Mouse (Mus musculus) midbrain, embryonic 16.5 days (tissue): ENCODE results near the gene Mecom. TPM values are rescaled to one million over a fixed set of nuclear protein-coding genes. Genes with fewer than 3 reads are reported as not detected.

Experiments used
- ATAC-seq: fragments of 200-750 bp; cut with Nextera tagmentation; 2 replicates; pipeline ENCODE4 v1.8.0; 2017; ENCODE audit warnings: moderate TSS enrichment
- H3K27ac ChIP-seq: fragments of 300-500 bp; sonication (generic); 2 replicates; pipeline ENCODE4 v1.5.1; 2014; ENCODE audit warnings: mild to moderate bottlenecking, low read length, mixed read lengths
- H3K27me3 ChIP-seq: fragments of 300-500 bp; sonication (generic); 2 replicates; pipeline ENCODE4 v1.6.1; 2014; ENCODE audit warnings: low read depth, low read length, mixed read lengths; ENCODE audit not compliant: control insufficient read depth, insufficient read depth
- H3K36me3 ChIP-seq: fragments of 300-500 bp; sonication (generic); 2 replicates; pipeline ENCODE4 v1.6.1; 2014; ENCODE audit warnings: mild to moderate bottlenecking, low read length, moderate library complexity, mixed read lengths; ENCODE audit not compliant: control insufficient read depth, insufficient read depth
- H3K4me1 ChIP-seq: fragments of 300-500 bp; sonication (generic); 2 replicates; pipeline ENCODE4 v1.6.1; 2014; ENCODE audit warnings: mild to moderate bottlenecking, low read length, mixed read lengths; ENCODE audit not compliant: control insufficient read depth, insufficient read depth
- H3K4me2 ChIP-seq: fragments of 300-500 bp; sonication (generic); 2 replicates; pipeline ENCODE4 v1.6.1; 2014; ENCODE audit warnings: mild to moderate bottlenecking, low read length, mixed read lengths
- H3K4me3 ChIP-seq: fragments of 300-500 bp; sonication (generic); 2 replicates; pipeline ENCODE4 v1.5.1; 2014; ENCODE audit warnings: low read depth, mild to moderate bottlenecking, low read length, moderate library complexity, mixed read lengths
- H3K9ac ChIP-seq: fragments of 300-500 bp; sonication (generic); 2 replicates; pipeline ENCODE4 v1.6.1; 2014; ENCODE audit warnings: low read depth, low read length, mixed read lengths
- H3K9me3 ChIP-seq: fragments of 300-500 bp; sonication (generic); replicated peaks from 2 replicates; pipeline ENCODE4 v1.6.1; 2014; ENCODE audit warnings: mild to moderate bottlenecking, low read length, mixed read lengths; ENCODE audit not compliant: control insufficient read depth, poor library complexity, severe bottlenecking
- WGBS: fragments of 180-500 bp; shearing (Covaris S2); extraction: QIAGEN DNeasy Blood & Tissue Kit; methylation state at CpG from one replicate; pipeline ENCODE4 v1.1.7; 2014; 5-methylcytosine and 5-hydroxymethylcytosine counted together
- polyA plus RNA-seq: library from polyadenylated mRNA; unstranded; fragments of >200 nt; fragmentation: Nextera tagmentation; extraction: Ambion mirVana; gene quantifications from 2 replicates; pipeline ENCODE4 v1.2.1, GENCODE M21; 2015

Gene Mecom
- polyA plus RNA-seq, 1 experiment from 2014 or later: 4.0 TPM

- H3K27me3 ChIP-seq: no peaks in the 10 kb centered on the region; the same call in 1 of the 2 replicates
- H3K4me1 ChIP-seq: peaks cover 13% of the 10 kb centered on the region
- no peak for ATAC-seq
- no peak overlapping the region for H3K9ac ChIP-seq
- no peaks in the 10 kb centered on the region for H3K9me3 ChIP-seq
- H3K4me2 ChIP-seq: no peak overlapping the region
- no peak overlapping the region for H3K27ac ChIP-seq
- no peaks in the 10 kb centered on the region for H3K36me3 ChIP-seq
- H3K4me3 ChIP-seq: no peak overlapping the region
- WGBS: 41% methylated on average over 6 of the region's 6 CpGs
Observed at GRCm38 (mm10) chr3:30010889-30011288, 536.9 kb downstream of the Mecom start.

DNA sequence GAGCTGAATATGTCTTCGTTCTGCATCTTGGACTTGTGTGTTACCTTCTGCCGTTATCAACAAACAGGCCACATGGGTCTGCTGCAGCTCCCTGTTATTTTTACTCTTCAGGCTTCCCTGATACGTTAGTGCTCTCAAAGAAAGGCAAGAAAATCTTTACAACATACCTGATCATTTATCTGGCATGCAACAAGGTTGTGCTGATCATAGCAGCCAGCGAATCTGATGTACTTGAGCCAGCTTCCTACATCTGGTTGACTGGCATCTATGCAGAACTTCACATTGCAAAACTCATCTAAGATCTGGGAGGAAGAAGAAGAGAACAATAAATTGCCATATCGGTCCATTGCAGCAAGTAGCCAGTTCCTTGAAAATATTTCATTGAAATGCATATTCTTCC lies 538.2 kb downstream of the Mecom start:
- Histone ChIP-seq H3K27ac (no peak overlapping the region), H3K4me2 (no peak overlapping the region), H3K9me3 (no peaks in the 10 kb centered on the region), H3K36me3 (no peaks in the 10 kb centered on the region), H3K4me3 (no peak overlapping the region), H3K4me1 (peaks cover 13% of the 10 kb centered on the region), H3K27me3 (no peaks in the 10 kb centered on the region; the same call in 1 of the 2 replicates), H3K9ac (no peak overlapping the region)
- WGBS: 78% methylated on average over 5 of the region's 5 CpGs
- ATAC-seq: no peak

DNA sequence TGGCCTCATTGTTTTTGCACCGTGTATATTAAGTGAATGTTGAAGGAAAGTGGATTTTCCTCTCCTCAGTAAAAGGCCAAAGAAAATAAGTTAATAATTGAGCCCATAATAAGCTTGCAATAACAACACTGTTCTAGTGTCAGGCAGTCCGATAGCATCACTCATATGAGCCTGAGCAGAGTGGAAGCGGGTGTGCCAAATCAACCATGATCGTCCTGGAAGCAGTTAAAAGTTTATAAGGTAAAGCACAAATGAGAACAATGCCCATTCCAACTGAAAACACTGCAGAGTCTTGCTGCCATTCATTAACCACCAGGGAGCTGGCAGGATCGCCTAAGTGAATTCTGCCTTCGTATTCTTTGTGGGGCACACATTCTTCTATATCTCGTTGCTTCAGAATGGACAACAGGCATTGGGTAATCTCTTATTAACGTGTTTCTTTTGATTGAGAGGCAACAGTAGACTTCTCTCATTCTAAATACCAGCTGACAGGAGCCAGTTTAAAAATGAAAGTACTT lies 542.9 kb downstream of the Mecom start:
- Histone ChIP-seq H3K4me3 (no peak overlapping the region), H3K27me3 (no peaks in the 10 kb centered on the region), H3K9me3 (no peaks in the 10 kb centered on the region), H3K9ac (no peak overlapping the region), H3K36me3 (no peaks in the 10 kb centered on the region), H3K27ac (no peak overlapping the region), H3K4me2 (peak overlapping the region; percentile 9; the same call in 1 of the 2 replicates), H3K4me1 (no peaks in the 10 kb centered on the region)
- no peak for ATAC-seq
- WGBS: 24% methylated on average over 8 of the region's 8 CpGs

DNA sequence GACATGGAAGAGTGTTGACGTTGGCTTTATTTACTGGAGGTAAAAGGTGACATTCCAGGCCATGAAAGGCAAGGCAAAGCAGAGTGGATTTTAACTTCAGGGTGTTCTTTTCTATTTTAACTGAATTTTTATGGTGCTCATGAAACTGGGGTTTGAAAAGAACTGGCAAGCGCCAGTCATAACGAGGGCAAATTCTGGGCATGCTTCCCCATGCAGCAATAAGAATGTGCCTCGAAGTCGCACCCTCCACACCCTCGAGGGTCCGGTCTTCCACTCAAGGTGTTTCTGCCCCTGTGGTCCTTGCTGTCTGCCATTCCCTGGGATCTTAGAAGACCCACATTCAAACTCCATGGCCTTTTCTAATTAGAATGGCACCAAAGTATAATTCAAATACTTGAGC lies 547.5 kb downstream of the Mecom start:
- H3K9me3 ChIP-seq: no peaks in the 10 kb centered on the region
- no peak for ATAC-seq
- H3K4me1 ChIP-seq: no peaks in the 10 kb centered on the region
- no peak overlapping the region for H3K4me2 ChIP-seq
- 92% methylated on average over 7 of the region's 7 CpGs for WGBS
- H3K9ac ChIP-seq: no peak overlapping the region
- H3K4me3 ChIP-seq: no peak overlapping the region
- no peaks in the 10 kb centered on the region for H3K36me3 ChIP-seq
- no peak overlapping the region for H3K27ac ChIP-seq
- no peaks in the 10 kb centered on the region for H3K27me3 ChIP-seq

DNA sequence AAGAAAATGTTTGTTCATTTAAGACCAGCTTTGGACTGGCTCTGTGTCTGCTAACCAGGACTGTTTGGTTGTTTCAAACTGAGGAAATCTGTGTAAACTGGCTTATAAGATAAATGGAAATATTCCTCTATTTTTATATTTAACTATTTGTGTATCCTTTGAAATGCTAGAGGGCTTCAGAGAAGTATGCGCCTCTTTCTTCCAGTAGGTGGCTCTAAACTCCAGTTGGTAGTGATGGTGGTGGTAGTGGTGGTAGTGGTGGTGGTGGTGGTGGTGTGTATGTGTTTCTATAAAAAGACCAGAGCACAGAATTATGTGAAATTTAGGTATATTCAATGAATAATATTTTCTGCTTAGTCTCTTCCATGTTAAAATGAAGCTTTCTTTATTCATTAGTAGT lies 548.8 kb downstream of the Mecom start:
- Histone ChIP-seq H3K36me3 (no peaks in the 10 kb centered on the region), H3K4me2 (no peak overlapping the region), H3K4me1 (no peaks in the 10 kb centered on the region), H3K9me3 (no peaks in the 10 kb centered on the region), H3K4me3 (no peak overlapping the region), H3K9ac (no peak overlapping the region), H3K27me3 (no peaks in the 10 kb centered on the region), H3K27ac (no peak overlapping the region)
- WGBS: 52% methylated on average over 1 of the region's 1 CpGs
- ATAC-seq: no peak

DNA sequence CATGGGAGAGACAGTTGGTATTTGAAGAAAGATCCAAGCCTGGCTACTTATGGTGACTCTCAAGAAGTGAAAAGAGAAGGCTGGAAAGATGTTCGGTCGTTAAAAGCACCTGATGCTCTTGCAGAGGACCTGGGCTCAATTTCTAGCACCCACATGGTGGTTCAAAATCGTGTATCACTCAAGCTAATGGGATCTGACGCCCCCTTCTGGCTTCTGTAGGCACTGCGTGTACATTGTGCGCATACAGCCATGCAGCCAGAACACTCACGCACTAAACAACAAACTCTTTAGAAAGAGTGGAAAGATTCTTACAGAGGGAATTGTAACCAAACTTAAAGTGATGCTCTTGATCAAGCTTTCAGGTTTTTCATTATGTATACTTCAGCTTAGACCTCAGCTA lies 550.7 kb downstream of the Mecom start:
- H3K36me3 ChIP-seq: no peaks in the 10 kb centered on the region
- H3K27ac ChIP-seq: no peak overlapping the region
- H3K9ac ChIP-seq: no peak overlapping the region
- H3K27me3 ChIP-seq: no peaks in the 10 kb centered on the region
- no peak overlapping the region for H3K4me2 ChIP-seq
- no peak overlapping the region for H3K4me3 ChIP-seq
- no peak for ATAC-seq
- no peaks in the 10 kb centered on the region for H3K4me1 ChIP-seq
- no peaks in the 10 kb centered on the region for H3K9me3 ChIP-seq
- WGBS: 87% methylated on average over 7 of the region's 7 CpGs

DNA sequence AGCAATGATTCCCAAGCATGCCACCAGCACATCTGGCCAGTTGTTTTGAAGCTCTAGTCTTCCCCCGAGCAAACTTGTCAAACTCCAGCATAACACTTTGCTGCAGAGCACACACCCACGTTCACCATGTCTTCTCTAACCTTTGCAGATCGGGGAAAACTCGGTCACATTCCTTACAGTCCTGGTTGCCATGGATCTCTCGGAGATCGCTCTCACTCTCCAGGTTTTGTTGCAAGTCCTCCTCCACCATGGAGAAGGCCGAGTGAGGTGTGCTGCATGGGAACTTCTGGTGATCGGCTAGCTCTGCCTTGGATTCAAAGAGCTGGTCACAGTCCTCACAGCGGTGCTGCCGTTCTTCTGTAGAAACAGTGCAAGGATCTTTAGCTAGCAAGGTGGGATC lies 554.5 kb downstream of the Mecom start:
- no peaks in the 10 kb centered on the region for H3K27me3 ChIP-seq
- no peak overlapping the region for H3K9ac ChIP-seq
- H3K27ac ChIP-seq: no peak overlapping the region
- no peaks in the 10 kb centered on the region for H3K36me3 ChIP-seq
- H3K9me3 ChIP-seq: no peaks in the 10 kb centered on the region
- WGBS: 71% methylated on average over 10 of the region's 10 CpGs
- ATAC-seq: no peak
- H3K4me3 ChIP-seq: no peak overlapping the region
- H3K4me2 ChIP-seq: no peak overlapping the region
- H3K4me1 ChIP-seq: no peaks in the 10 kb centered on the region

- Histone ChIP-seq H3K4me1 (no peaks in the 10 kb centered on the region), H3K27ac (no peak overlapping the region), H3K9ac (no peak overlapping the region), H3K4me3 (no peak overlapping the region), H3K4me2 (no peak overlapping the region), H3K27me3 (no peaks in the 10 kb centered on the region), H3K9me3 (no peaks in the 10 kb centered on the region), H3K36me3 (no peaks in the 10 kb centered on the region)
- 97% methylated on average over 1 of the region's 1 CpGs for WGBS
- no peak for ATAC-seq
Observed at GRCm38 (mm10) chr3:29991523-29991922, 556.3 kb downstream of the Mecom start.

DNA sequence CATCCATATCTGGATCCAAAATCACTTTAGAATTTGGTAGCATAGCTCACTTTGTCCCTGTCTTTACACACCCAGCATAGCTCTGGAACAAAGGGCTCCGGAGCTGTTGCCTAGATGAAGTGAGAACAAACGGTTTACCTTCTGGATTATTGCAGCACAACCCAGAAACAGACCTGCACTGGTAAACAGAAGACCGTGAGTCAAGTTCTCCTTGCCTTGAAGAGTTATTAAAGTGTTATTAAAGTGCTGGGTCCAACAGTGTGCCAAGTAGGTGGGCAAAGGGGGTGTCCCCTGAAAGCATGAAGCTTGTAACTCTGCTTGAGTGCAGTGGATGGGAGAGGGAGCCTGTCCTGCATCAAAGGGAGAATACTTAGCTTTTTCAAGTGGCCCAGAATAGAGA lies 563.4 kb downstream of the Mecom start:
- Histone ChIP-seq H3K4me1 (no peaks in the 10 kb centered on the region), H3K4me2 (no peak overlapping the region), H3K36me3 (no peaks in the 10 kb centered on the region), H3K27ac (no peak overlapping the region), H3K4me3 (no peak overlapping the region), H3K27me3 (no peaks in the 10 kb centered on the region), H3K9ac (no peak overlapping the region), H3K9me3 (no peaks in the 10 kb centered on the region)
- 89% methylated on average over 3 of the region's 3 CpGs for WGBS
- ATAC-seq: no peak
